Mouse (Mus musculus): ENCODE data around the gene Rrp36. TPM values are rescaled to one million over a fixed set of nuclear protein-coding genes. Genes with fewer than 3 reads are reported as not detected.

Rrp36 gene
- polyA plus RNA-seq, 1 experiment from 2014 or later, result 51.8 TPM

DNA sequence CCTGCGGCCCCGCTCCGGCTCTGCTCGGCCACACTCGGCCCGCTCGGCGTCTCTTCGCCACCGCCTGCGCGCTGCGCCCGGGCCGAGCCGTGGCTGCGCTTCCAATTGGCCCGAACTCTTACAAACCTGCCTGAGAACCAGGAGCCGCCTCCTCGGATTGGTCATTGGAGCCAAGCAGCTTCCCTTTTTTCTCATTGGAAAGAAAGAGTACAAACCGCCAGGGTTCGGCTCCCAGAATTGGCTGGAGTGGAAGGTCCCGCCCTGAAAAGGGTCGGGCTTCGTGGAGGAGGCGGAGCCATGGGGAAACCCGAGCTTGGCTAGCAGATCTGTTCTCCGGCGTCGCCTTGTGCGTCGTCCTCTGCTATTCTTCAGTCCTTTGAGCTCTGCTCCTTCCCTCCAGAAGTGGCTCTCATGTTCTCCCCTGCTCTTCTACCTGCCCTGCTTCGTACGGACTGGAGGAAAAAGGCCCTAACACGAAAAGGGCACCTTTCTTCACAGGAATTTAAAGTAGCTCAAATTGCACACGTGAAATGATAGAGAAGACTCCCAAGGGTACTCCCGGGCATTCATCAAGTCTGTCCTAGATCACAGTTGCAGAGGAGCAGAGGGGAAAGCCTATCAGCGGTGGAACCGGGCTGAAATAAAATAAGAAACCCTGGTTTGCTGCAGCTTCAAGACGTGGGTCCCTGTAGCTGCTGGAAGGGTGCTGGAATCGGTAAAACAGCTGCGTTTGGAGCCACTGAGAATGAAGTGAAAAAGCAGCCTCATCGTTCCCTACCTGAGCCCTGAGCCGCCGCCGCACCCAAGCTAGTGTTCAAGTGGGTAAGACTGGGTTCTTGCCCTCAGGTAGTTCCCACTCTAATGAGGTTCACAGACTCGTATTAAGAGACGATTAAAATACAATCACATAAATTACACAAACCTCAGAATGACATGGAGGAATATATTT, 31.0 kb upstream of the Rrp36 start, which contains the start of gene Ppp2r5d:
Gene Ppp2r5d (minus strand): TSS at position 225 of the 949 bp plus-strand sequence.
- 2% methylated on average over 48 of the region's 48 CpGs for WGBS
- peak within 1 kb of the TSS; percentile 94 for H3K27ac ChIP-seq (ENCODE audit: low read length)
- no peaks in the 10 kb centered on the region for H3K36me3 ChIP-seq (ENCODE audit: control insufficient read depth, insufficient read depth, low read length)
- ATAC-seq, result peak; percentile 96
- peak within 1 kb of the TSS; percentile 94 for H3K4me2 ChIP-seq (ENCODE audit: low read length)
- no peaks in the 10 kb centered on the region for H3K9me3 ChIP-seq (replicated peaks; ENCODE audit: control insufficient read depth, low read length, poor library complexity, severe bottlenecking)
- H3K27me3 ChIP-seq (ENCODE audit: control insufficient read depth, insufficient read depth, low read depth, low read length), result no peaks in the 10 kb centered on the region
- peak within 1 kb of the TSS; percentile 95 for H3K4me3 ChIP-seq (ENCODE audit: low read depth, low read length)
- peak within 1 kb of the TSS; percentile 93 for H3K9ac ChIP-seq (ENCODE audit: low read depth, low read length)
- H3K4me1 ChIP-seq (ENCODE audit: control insufficient read depth, insufficient read depth, low read length), result peaks cover 31% of the 10 kb centered on the region

DNA sequence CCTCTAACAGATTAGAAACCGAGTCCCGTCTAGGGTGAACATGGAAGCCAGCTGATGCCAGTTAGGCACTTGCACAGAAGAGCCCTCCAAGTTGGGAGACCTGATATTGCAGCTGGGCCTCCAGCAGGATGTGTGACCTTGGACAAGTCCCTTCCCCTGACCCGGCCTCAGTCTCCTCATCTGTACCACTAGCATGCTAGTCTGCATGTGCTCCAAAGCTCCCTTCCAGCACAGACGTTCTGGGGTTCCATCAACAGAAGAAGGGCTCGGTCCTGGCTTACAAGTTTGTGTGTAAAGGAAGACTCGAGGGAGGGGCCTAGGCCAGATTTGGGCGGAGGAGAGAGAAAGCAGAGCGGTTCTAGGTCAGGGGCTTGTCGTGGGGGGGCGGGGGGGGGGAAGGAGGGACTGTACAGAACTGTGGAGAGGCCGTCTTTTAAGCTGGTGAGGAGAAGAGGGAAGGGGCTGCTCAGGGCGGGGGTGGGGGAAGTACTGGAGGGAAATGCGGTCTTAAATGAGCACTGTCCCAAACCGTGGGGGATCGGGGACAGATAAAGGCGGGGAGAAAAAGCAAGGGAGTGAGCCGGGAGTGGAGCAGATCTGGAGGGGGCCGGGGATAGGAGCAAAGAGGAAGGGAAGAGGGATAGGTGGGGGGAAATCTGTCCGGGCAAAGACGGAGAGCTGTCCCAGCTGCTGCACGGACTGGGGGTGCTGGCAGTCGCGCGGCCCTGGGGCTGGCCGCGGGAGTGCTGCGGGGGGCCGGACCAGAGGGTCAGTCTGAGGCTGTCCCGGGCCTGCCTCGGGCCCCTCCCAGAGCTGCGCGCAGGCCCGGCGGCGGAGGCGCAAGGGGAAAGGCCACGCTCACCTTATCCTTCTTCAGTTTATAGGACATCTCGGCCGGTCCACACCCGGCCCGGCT, 30.1 kb upstream of the Rrp36 start:
- H3K9ac ChIP-seq (ENCODE audit: low read depth, low read length), result peak overlapping the region; percentile 93
- H3K36me3 ChIP-seq (ENCODE audit: control insufficient read depth, insufficient read depth, low read length), result peaks cover 4% of the 10 kb centered on the region; the same call in 1 of the 2 replicates
- H3K9me3 ChIP-seq (replicated peaks; ENCODE audit: control insufficient read depth, low read length, poor library complexity, severe bottlenecking), result no peaks in the 10 kb centered on the region
- peak overlapping the region; percentile 95 for H3K4me3 ChIP-seq (ENCODE audit: low read depth, low read length)
- peak; percentile 70 for ATAC-seq
- 4% methylated on average over 40 of the region's 41 CpGs for WGBS
- peaks cover 31% of the 10 kb centered on the region for H3K4me1 ChIP-seq (ENCODE audit: control insufficient read depth, insufficient read depth, low read length)
- no peaks in the 10 kb centered on the region for H3K27me3 ChIP-seq (ENCODE audit: control insufficient read depth, insufficient read depth, low read depth, low read length)
- H3K4me2 ChIP-seq (ENCODE audit: low read length), result peak overlapping the region; percentile 83
- H3K27ac ChIP-seq (ENCODE audit: low read length), result peak overlapping the region; percentile 83

DNA sequence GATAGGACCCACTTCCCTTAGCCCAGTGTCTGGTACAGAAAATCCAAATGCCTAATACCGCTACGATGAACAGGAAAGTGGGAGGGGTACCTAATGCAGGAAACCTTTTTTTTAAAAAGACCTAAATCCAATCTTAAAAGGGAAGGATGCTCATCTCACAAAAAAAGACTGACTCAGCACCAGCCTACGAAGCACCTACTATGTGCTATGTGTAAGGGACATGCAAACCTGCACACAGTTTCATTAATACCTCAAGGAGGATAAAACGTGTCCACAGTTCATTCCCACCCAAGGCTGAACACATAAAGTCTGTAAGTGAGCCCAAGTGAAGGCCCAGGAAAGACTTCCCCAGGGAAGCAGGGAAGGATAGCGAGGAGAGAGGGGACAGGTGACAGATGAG, 28.4 kb upstream of the Rrp36 start:
- H3K4me2 ChIP-seq (ENCODE audit: low read length), result peak overlapping the region; percentile 83
- no peak overlapping the region for H3K27ac ChIP-seq (ENCODE audit: low read length)
- peak overlapping the region; percentile 93 for H3K9ac ChIP-seq (ENCODE audit: low read depth, low read length)
- no peak overlapping the region for H3K4me3 ChIP-seq (ENCODE audit: low read depth, low read length)
- peaks cover 7% of the 10 kb centered on the region; the same call in 1 of the 2 replicates for H3K36me3 ChIP-seq (ENCODE audit: control insufficient read depth, insufficient read depth, low read length)
- H3K4me1 ChIP-seq (ENCODE audit: control insufficient read depth, insufficient read depth, low read length), result peaks cover 31% of the 10 kb centered on the region
- no peak for ATAC-seq
- no peaks in the 10 kb centered on the region for H3K9me3 ChIP-seq (replicated peaks; ENCODE audit: control insufficient read depth, low read length, poor library complexity, severe bottlenecking)
- WGBS, result 93% methylated on average over 5 of the region's 5 CpGs
- H3K27me3 ChIP-seq (ENCODE audit: control insufficient read depth, insufficient read depth, low read depth, low read length), result no peaks in the 10 kb centered on the region

DNA sequence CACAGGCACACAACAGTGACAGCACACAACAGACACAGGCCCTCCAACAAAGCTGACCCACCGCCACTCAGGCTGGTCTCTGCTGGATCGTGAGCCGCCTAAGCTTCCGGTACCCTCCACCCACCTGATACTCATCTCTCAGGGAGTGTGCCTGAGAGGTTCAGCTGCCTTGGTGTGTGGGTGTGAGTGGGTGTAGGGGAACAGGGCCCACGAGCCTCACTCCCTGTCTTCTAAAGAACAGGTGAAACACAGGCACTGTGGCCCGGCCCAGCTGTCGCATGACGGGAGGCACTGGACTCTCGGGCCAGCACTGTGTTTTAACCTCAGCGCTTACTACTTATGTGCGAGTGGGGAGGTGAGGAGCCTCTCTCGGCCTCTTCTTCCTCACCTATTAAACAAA, 27.9 kb upstream of the Rrp36 start:
- peaks cover 7% of the 10 kb centered on the region; the same call in 1 of the 2 replicates for H3K36me3 ChIP-seq (ENCODE audit: control insufficient read depth, insufficient read depth, low read length)
- H3K4me1 ChIP-seq (ENCODE audit: control insufficient read depth, insufficient read depth, low read length), result peaks cover 31% of the 10 kb centered on the region
- no peak overlapping the region; the same call in 1 of the 2 replicates for H3K4me2 ChIP-seq (ENCODE audit: low read length)
- no peaks in the 10 kb centered on the region for H3K9me3 ChIP-seq (replicated peaks; ENCODE audit: control insufficient read depth, low read length, poor library complexity, severe bottlenecking)
- no peak overlapping the region; the same call in 1 of the 2 replicates for H3K27ac ChIP-seq (ENCODE audit: low read length)
- WGBS, result 89% methylated on average over 12 of the region's 12 CpGs
- peak overlapping the region; percentile 33; the same call in 1 of the 2 replicates for H3K9ac ChIP-seq (ENCODE audit: low read depth, low read length)
- no peaks in the 10 kb centered on the region for H3K27me3 ChIP-seq (ENCODE audit: control insufficient read depth, insufficient read depth, low read depth, low read length)
- H3K4me3 ChIP-seq (ENCODE audit: low read depth, low read length), result no peak overlapping the region
- ATAC-seq, result no peak

DNA sequence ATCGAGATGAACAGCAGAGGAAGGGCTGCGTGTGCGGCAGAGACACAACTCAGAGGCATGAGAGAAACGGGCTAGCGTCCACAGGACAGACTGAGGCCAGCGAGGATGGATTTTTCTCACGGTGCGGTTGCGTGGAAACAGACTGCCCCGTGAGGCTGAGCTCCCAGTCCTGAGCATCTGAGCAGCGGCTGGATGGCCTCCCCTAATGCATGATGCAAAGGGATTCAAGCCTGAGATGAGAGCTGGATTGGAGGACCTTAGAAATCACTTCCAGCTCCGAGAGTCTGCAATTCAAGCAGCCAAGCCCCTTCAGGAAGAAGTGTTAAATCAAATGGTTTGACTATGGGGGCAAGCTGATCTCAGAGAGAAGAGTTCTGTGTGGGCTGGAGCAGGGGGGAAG, 27.3 kb upstream of the Rrp36 start:
- no peaks in the 10 kb centered on the region for H3K27me3 ChIP-seq (ENCODE audit: control insufficient read depth, insufficient read depth, low read depth, low read length)
- no peak overlapping the region for H3K4me3 ChIP-seq (ENCODE audit: low read depth, low read length)
- peak overlapping the region; percentile 33; the same call in 1 of the 2 replicates for H3K9ac ChIP-seq (ENCODE audit: low read depth, low read length)
- peaks cover 7% of the 10 kb centered on the region; the same call in 1 of the 2 replicates for H3K36me3 ChIP-seq (ENCODE audit: control insufficient read depth, insufficient read depth, low read length)
- no peak for ATAC-seq
- H3K27ac ChIP-seq (ENCODE audit: low read length), result no peak overlapping the region; the same call in 1 of the 2 replicates
- no peaks in the 10 kb centered on the region for H3K9me3 ChIP-seq (replicated peaks; ENCODE audit: control insufficient read depth, low read length, poor library complexity, severe bottlenecking)
- H3K4me1 ChIP-seq (ENCODE audit: control insufficient read depth, insufficient read depth, low read length), result peaks cover 31% of the 10 kb centered on the region
- WGBS, result 81% methylated on average over 12 of the region's 12 CpGs
- no peak overlapping the region; the same call in 1 of the 2 replicates for H3K4me2 ChIP-seq (ENCODE audit: low read length)

DNA sequence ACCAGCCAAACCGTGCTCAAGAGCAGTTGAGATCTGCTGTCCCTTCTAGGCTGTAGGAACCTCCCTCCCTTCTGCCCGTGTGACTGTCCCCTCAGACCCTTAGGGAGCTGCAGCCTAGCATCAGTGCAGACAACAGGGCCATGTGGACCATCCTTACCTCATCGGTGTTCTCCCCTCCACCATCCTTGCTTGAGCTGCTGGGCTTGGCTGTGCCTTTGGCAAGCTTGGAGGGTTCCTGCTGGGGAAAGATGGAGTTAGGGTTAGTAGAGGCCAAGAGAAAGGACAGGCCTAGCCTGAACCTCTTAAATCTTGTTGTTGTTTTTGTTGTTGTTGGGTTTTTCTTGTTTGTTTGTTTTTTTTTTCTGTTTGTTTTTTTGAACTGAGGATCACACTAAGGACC, 25.8 kb upstream of the Rrp36 start:
- Histone ChIP-seq H3K27me3 (ENCODE audit: control insufficient read depth, insufficient read depth, low read depth, low read length) (no peaks in the 10 kb centered on the region), H3K4me2 (ENCODE audit: low read length) (no peak overlapping the region), H3K36me3 (ENCODE audit: control insufficient read depth, insufficient read depth, low read length) (peaks cover 9% of the 10 kb centered on the region; the same call in 1 of the 2 replicates), H3K4me1 (ENCODE audit: control insufficient read depth, insufficient read depth, low read length) (peaks cover 23% of the 10 kb centered on the region), H3K9me3 (replicated peaks; ENCODE audit: control insufficient read depth, low read length, poor library complexity, severe bottlenecking) (no peaks in the 10 kb centered on the region), H3K9ac (ENCODE audit: low read depth, low read length) (no peak overlapping the region), H3K27ac (ENCODE audit: low read length) (no peak overlapping the region), H3K4me3 (ENCODE audit: low read depth, low read length) (no peak overlapping the region)
- no peak for ATAC-seq
- 97% methylated on average over 3 of the region's 3 CpGs for WGBS

DNA sequence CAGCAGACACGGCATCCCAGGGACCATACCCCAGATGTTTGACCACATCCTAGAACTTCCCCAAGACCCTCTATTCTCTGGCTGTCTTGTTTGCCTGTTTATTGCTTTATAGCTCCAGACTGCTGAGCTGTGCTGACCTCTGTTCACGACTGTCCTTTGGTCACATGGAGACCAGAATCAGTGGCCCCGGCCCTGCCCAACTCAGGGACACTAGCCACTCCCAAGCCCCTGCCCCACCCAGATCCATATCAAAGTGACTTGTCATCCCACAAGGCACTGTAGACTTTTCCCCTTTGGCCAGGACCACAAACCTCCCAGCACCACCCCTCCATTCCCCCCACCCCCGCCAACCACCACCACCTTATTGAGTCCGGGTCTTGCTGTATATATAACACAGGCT, 25.1 kb upstream of the Rrp36 start:
- no peak for ATAC-seq
- H3K4me1 ChIP-seq (ENCODE audit: control insufficient read depth, insufficient read depth, low read length), result peaks cover 23% of the 10 kb centered on the region
- H3K4me2 ChIP-seq (ENCODE audit: low read length), result no peak overlapping the region
- no peaks in the 10 kb centered on the region for H3K27me3 ChIP-seq (ENCODE audit: control insufficient read depth, insufficient read depth, low read depth, low read length)
- WGBS, result 84% methylated on average over 5 of the region's 5 CpGs
- H3K4me3 ChIP-seq (ENCODE audit: low read depth, low read length), result no peak overlapping the region
- no peaks in the 10 kb centered on the region for H3K9me3 ChIP-seq (replicated peaks; ENCODE audit: control insufficient read depth, low read length, poor library complexity, severe bottlenecking)
- H3K27ac ChIP-seq (ENCODE audit: low read length), result no peak overlapping the region
- no peak overlapping the region for H3K9ac ChIP-seq (ENCODE audit: low read depth, low read length)
- peaks cover 9% of the 10 kb centered on the region; the same call in 1 of the 2 replicates for H3K36me3 ChIP-seq (ENCODE audit: control insufficient read depth, insufficient read depth, low read length)

DNA sequence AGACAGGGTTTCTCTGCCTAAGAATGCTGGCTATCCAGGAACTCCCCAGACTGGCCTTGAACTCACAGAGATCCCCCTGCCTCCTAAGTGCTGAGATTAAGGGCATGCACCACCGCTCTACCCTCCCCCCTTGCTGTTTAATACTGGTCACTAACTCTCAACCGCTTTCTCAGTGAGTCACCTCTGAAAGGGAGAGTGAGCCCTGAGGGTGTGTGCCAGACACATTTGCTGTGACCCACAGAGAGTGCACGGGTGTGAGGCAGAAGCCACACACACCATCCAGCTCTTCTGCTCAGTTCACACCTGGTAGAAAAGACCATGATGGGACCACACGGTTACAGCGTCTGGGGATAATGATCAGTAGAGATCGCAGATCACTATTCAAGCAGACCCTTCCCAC, 24.4 kb upstream of the Rrp36 start:
- H3K9me3 ChIP-seq (replicated peaks; ENCODE audit: control insufficient read depth, low read length, poor library complexity, severe bottlenecking), result no peaks in the 10 kb centered on the region
- H3K4me3 ChIP-seq (ENCODE audit: low read depth, low read length), result no peak overlapping the region
- H3K4me2 ChIP-seq (ENCODE audit: low read length), result no peak overlapping the region
- no peak overlapping the region for H3K9ac ChIP-seq (ENCODE audit: low read depth, low read length)
- peaks cover 9% of the 10 kb centered on the region; the same call in 1 of the 2 replicates for H3K36me3 ChIP-seq (ENCODE audit: control insufficient read depth, insufficient read depth, low read length)
- H3K4me1 ChIP-seq (ENCODE audit: control insufficient read depth, insufficient read depth, low read length), result peaks cover 17% of the 10 kb centered on the region
- WGBS, result 94% methylated on average over 6 of the region's 6 CpGs
- no peaks in the 10 kb centered on the region for H3K27me3 ChIP-seq (ENCODE audit: control insufficient read depth, insufficient read depth, low read depth, low read length)
- ATAC-seq, result no peak
- no peak overlapping the region for H3K27ac ChIP-seq (ENCODE audit: low read length)
